Mouse (Mus musculus) limb, embryonic 10.5 days (tissue): ENCODE data around the gene Rab37. TPM values are rescaled to one million over a fixed set of nuclear protein-coding genes. Genes with fewer than 3 reads are reported as not detected.

Source experiments
- DNase-seq: peaks from one replicate; pipeline ENCODE4 v3.0.0-alpha.2; 2017; ENCODE audit warnings: low spot score
- H3K27ac ChIP-seq: fragments of 300-500 bp; sonication (generic); 2 replicates; pipeline ENCODE4 v1.5.1; 2016; ENCODE audit warnings: mild to moderate bottlenecking
- H3K27me3 ChIP-seq: fragments of 300-500 bp; sonication (generic); 2 replicates; pipeline ENCODE4 v1.6.1; 2016; ENCODE audit warnings: low read depth, mild to moderate bottlenecking; ENCODE audit not compliant: poor library complexity, severe bottlenecking
- H3K36me3 ChIP-seq: fragments of 300-500 bp; sonication (generic); 2 replicates; pipeline ENCODE4 v1.6.1; 2016; ENCODE audit warnings: mild to moderate bottlenecking, moderate library complexity
- H3K4me1 ChIP-seq: fragments of 300-500 bp; sonication (generic); 2 replicates; pipeline ENCODE4 v1.6.1; 2016
- H3K4me3 ChIP-seq: fragments of 300-500 bp; sonication (generic); 2 replicates; pipeline ENCODE4 v1.5.1; 2016; ENCODE audit warnings: mild to moderate bottlenecking, moderate library complexity
- H3K9me3 ChIP-seq: fragments of 300-500 bp; sonication (generic); replicated peaks from 2 replicates; pipeline ENCODE4 v1.6.1; 2016; ENCODE audit warnings: mild to moderate bottlenecking
- WGBS: fragments of 180-500 bp; shearing (Covaris S2); methylation state at CpG from one replicate; pipeline ENCODE4 v1.1.7; 2016; 5-methylcytosine and 5-hydroxymethylcytosine counted together
- polyA plus RNA-seq: library from polyadenylated mRNA; unstranded; fragments of >200 nt; fragmentation: Nextera tagmentation; extraction: Ambion mirVana; gene quantifications from 2 replicates; pipeline ENCODE4 v1.2.1, GENCODE M21; 2016

The Rab37 gene
- polyA plus RNA-seq, 1 experiment from 2014 or later: 1.8 TPM

GRCm38 (mm10) chr11:115181913-115182638 lies 90.8 kb downstream of the Rab37 start:
- no peaks in the 10 kb centered on the region for H3K36me3 ChIP-seq
- peak; percentile 92 for DNase-seq
- no peak overlapping the region for H3K27ac ChIP-seq
- 24% methylated on average over 12 of the region's 12 CpGs for WGBS
- no peaks in the 10 kb centered on the region for H3K9me3 ChIP-seq
- peaks cover 43% of the 10 kb centered on the region for H3K4me1 ChIP-seq
- H3K4me3 ChIP-seq: no peak overlapping the region
- peaks cover 5% of the 10 kb centered on the region; the same call in 1 of the 2 replicates for H3K27me3 ChIP-seq

- H3K27me3 ChIP-seq: no peaks in the 10 kb centered on the region
- WGBS: 39% methylated on average over 4 of the region's 4 CpGs
- H3K4me3 ChIP-seq: no peak overlapping the region
- DNase-seq: no peak
- H3K4me1 ChIP-seq: peaks cover 29% of the 10 kb centered on the region
- H3K27ac ChIP-seq: no peak overlapping the region
- H3K36me3 ChIP-seq: 0 out of 2 replicates have a peak, but pooled peaks cover under 1% of the 10 kb centered on the region
- H3K9me3 ChIP-seq: no peaks in the 10 kb centered on the region
Observed at GRCm38 (mm10) chr11:115184973-115185372, 93.7 kb downstream of the Rab37 start.

- Histone ChIP-seq H3K4me1 (peaks cover 33% of the 10 kb centered on the region), H3K9me3 (no peaks in the 10 kb centered on the region), H3K27me3 (no peaks in the 10 kb centered on the region), H3K4me3 (peak within 1 kb of the TSS; percentile 62), H3K36me3 (peaks cover 12% of the 10 kb centered on the region), H3K27ac (peak within 1 kb of the TSS; percentile 76)
- WGBS: under 1% methylated on average over 39 of the region's 39 CpGs
- DNase-seq: peak; percentile 99
Observed at GRCm38 (mm10) chr11:115187224-115187639, 96.0 kb downstream of the Rab37 start, which contains the start of gene Tmem104. Gene Tmem104 (plus strand): TSS chr11:115187487.

DNA sequence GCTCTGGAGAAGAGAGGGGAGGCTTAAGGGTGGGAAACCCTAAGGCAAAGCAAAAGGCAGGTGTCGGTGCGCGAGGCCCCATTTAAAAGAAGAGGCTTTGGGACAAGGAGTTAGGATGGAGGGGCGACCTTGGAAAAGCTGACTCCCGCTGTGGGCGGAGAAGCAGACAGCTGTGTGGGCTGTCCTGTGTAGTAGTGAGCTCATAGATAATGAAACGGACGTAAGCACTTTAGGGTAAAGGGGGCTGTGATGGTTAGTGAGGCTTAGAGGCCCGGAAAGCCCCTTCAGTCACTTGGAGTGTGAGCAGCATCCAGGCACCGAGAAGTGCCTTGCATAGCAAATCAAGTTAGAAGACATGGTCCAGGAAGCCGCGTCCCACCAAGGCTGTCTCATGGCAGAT lies 96.5 kb downstream of the Rab37 start, which contains the start of gene Nat9:
Gene Nat9, minus strand, starts transcription at position 167 of the 400 bp plus-strand sequence.
- Histone ChIP-seq H3K9me3 (no peaks in the 10 kb centered on the region), H3K4me1 (peaks cover 30% of the 10 kb centered on the region), H3K27ac (peak within 1 kb of the TSS; percentile 76), H3K4me3 (peak within 1 kb of the TSS; percentile 62), H3K36me3 (peaks cover 12% of the 10 kb centered on the region), H3K27me3 (no peaks in the 10 kb centered on the region)
- WGBS: 11% methylated on average over 12 of the region's 12 CpGs
- DNase-seq: no peak

DNA sequence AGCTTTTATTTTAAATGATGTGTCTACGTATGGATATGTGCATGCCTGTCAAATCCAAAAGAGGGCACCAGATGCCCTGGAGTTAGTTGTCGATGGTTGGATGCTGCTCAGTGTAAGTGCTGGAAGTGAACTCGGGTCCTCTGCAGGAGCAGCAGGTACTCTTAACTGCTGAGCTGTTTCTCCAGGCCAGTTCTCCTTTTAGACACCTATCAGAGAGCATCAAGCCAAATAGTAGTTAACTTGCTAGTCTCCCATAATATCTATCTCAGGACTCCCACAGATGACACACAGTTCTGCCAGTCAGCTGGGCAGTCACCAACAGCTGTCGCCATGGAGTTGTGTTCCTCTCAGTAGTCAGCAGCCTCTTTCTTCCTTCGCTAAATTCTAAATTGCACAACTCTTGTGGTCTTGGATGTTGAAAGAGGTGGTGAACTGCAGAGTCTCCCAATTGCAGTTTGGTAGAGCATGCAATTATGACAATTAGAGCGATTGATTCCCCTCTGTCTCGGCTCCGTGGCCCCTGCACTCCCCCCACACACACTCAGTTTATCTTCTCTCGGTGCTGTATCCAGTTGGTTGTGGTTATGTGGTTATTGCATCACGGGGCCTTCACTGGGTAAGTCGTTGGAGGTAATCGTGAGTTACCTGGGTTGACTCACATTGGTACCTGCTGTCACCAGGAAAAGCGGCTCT lies 97.5 kb downstream of the Rab37 start:
- no peak overlapping the region for H3K4me3 ChIP-seq
- no peak for DNase-seq
- no peaks in the 10 kb centered on the region for H3K27me3 ChIP-seq
- WGBS: 88% methylated on average over 13 of the region's 13 CpGs
- peaks cover 30% of the 10 kb centered on the region for H3K4me1 ChIP-seq
- H3K27ac ChIP-seq: no peak overlapping the region
- H3K36me3 ChIP-seq: peaks cover 12% of the 10 kb centered on the region
- no peaks in the 10 kb centered on the region for H3K9me3 ChIP-seq

- no peaks in the 10 kb centered on the region for H3K27me3 ChIP-seq
- H3K4me3 ChIP-seq: no peak overlapping the region
- 88% methylated on average over 6 of the region's 6 CpGs for WGBS
- H3K36me3 ChIP-seq: peaks cover 12% of the 10 kb centered on the region
- H3K27ac ChIP-seq: no peak overlapping the region
- peaks cover 30% of the 10 kb centered on the region for H3K4me1 ChIP-seq
- no peaks in the 10 kb centered on the region for H3K9me3 ChIP-seq
- DNase-seq: no peak
Observed at GRCm38 (mm10) chr11:115189304-115189703, 98.1 kb downstream of the Rab37 start.

GRCm38 (mm10) chr11:115192180-115192579 lies 100.9 kb downstream of the Rab37 start:
- Histone ChIP-seq H3K27me3 (no peaks in the 10 kb centered on the region), H3K36me3 (peaks cover 12% of the 10 kb centered on the region), H3K4me3 (no peak overlapping the region), H3K27ac (no peak overlapping the region), H3K4me1 (peaks cover 19% of the 10 kb centered on the region), H3K9me3 (no peaks in the 10 kb centered on the region)
- 71% methylated on average over 9 of the region's 9 CpGs for WGBS
- no peak for DNase-seq

DNA sequence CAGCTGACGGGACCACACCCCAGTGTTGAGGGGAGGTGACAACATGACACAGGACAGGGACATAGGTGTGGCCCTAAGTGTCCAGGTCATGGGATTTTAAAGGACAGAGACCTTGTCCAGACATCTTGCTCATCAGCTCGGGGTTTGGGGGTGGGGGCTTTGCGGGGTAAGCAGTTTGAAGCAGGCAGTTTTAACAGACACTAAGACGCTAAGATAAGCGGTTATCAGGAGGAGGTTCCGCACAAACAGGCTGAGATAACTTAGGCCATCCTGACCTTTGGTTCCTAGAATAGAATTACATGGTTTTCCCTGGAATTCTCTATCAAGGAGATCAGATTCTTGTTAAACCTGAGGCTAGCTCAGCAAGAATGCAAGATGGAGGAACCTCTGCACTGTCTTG lies 103.5 kb downstream of the Rab37 start:
- H3K27ac ChIP-seq: no peak overlapping the region

DNA sequence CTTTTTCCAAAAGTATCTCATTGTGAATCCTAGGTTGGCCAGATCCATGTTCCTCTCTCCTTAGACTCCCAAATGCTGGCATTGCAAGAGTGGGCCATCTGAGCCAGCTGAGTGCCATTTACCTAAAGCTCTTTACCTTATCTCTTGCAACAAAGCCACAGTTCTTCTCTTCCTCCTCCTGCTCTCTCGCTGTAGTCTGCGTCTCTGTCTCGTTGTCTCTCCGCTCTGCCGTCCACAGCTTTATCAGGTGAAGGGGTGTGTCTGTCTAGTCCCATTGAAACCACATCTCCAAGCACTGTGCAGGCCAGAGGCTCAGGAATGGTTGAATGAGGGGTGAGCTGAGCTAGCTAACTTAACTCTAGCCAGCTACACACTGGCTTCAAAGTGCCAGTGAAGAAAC lies 104.7 kb downstream of the Rab37 start:
- Histone ChIP-seq H3K27me3 (peaks cover 4% of the 10 kb centered on the region; the same call in 1 of the 2 replicates), H3K4me3 (no peak overlapping the region), H3K36me3 (peaks cover 9% of the 10 kb centered on the region), H3K27ac (no peak overlapping the region), H3K4me1 (peaks cover 21% of the 10 kb centered on the region), H3K9me3 (no peaks in the 10 kb centered on the region)
- 91% methylated on average over 5 of the region's 5 CpGs for WGBS
- no peak for DNase-seq

More for the DNA sequence above, 103.5 kb downstream of the Rab37 start:
- Histone ChIP-seq H3K4me1 (peaks cover 21% of the 10 kb centered on the region), H3K4me3 (no peak overlapping the region), H3K36me3 (peaks cover 12% of the 10 kb centered on the region), H3K9me3 (no peaks in the 10 kb centered on the region), H3K27me3 (no peaks in the 10 kb centered on the region)
- no peak for DNase-seq
- WGBS: 85% methylated on average over 6 of the region's 6 CpGs

GRCm38 (mm10) chr11:115197558-115197957 lies 106.3 kb downstream of the Rab37 start:
- WGBS: 70% methylated on average over 8 of the region's 8 CpGs

DNA sequence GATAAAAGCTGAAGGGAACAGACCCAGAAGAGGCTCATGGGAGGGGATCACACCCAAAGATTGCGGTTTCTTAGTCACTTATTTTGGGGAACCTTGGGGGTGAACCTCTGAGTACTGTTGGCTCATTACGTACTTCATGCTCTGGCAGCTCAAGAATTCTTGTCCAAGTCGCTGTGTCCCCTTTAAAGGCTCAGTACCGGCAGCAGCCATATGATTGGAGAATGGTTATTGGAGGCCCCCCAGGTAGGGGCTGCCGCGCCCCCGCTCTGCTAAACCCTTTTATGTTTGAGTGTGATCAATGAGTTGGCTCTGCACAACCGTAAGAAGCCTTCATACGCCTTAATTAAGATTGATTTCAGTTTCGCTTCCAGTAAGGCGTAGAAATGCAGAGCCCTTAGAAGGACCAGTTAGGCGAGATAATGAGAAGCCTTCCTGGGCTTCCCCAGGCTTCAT lies 107.7 kb downstream of the Rab37 start:
- Histone ChIP-seq H3K4me1 (peaks cover 15% of the 10 kb centered on the region; the same call in 1 of the 2 replicates), H3K27me3 (peaks cover 23% of the 10 kb centered on the region), H3K27ac (no peak overlapping the region), H3K36me3 (peaks cover 16% of the 10 kb centered on the region; the same call in 1 of the 2 replicates), H3K4me3 (no peak overlapping the region), H3K9me3 (no peaks in the 10 kb centered on the region)
- WGBS: 28% methylated on average over 12 of the region's 12 CpGs
- no peak for DNase-seq

More at GRCm38 (mm10) chr11:115197558-115197957, 106.3 kb downstream of the Rab37 start:
- Histone ChIP-seq H3K9me3 (no peaks in the 10 kb centered on the region), H3K27ac (no peak overlapping the region), H3K4me1 (peaks cover 15% of the 10 kb centered on the region; the same call in 1 of the 2 replicates), H3K27me3 (peaks cover 10% of the 10 kb centered on the region), H3K4me3 (no peak overlapping the region), H3K36me3 (peaks cover 12% of the 10 kb centered on the region; the same call in 1 of the 2 replicates)
- DNase-seq: no peak

DNA sequence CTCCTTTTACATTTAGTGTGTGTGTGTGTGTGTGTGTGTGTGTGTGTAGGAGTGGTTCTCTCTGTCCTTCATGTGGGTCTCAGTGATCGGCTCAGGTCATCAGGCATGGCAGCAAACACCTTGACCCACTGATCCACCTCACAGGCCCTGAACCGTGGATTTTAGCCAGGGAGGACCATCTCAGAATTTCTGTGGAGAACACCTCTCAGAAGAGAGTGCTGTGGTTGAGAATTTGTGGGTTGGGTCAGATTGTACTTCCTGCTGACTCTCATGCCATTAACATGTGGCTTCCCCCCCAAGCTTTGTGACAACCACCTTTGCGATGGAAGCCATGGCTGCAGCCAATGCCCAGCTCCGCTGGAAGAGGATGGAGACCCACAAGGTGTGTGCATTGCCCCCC lies 109.3 kb downstream of the Rab37 start:
- Histone ChIP-seq H3K27me3 (peaks cover 29% of the 10 kb centered on the region), H3K27ac (no peak overlapping the region), H3K4me3 (no peak overlapping the region), H3K36me3 (peaks cover 22% of the 10 kb centered on the region), H3K4me1 (peaks cover 18% of the 10 kb centered on the region; the same call in 1 of the 2 replicates), H3K9me3 (no peaks in the 10 kb centered on the region)
- no peak for DNase-seq
- 94% methylated on average over 4 of the region's 4 CpGs for WGBS

DNA sequence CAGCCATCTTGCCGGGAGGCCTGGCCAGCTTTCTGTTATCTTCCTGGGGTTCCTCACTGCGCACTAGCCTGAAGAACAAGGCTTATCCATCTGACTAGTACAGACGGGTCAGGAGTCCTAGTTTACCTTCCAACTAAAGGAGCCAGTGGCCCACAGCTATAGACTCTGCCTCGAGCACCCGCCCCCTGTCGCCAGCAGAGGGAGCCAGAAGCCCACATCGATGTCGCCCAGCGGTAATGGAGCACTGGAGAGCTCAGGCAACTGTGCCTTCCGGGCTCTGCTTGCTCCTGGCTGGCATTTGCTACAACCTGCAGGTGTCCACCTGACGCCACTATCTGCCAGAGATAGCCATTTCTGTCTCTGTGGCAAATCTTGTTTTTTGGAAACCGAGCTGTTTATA lies 111.1 kb downstream of the Rab37 start:
- no peaks in the 10 kb centered on the region for H3K9me3 ChIP-seq
- H3K4me3 ChIP-seq: no peak overlapping the region
- 15% methylated on average over 12 of the region's 12 CpGs for WGBS
- H3K36me3 ChIP-seq: peaks cover 37% of the 10 kb centered on the region
- peaks cover 35% of the 10 kb centered on the region for H3K27me3 ChIP-seq
- peak; percentile 92 for DNase-seq
- H3K27ac ChIP-seq: no peak overlapping the region
- peaks cover 25% of the 10 kb centered on the region for H3K4me1 ChIP-seq
